Mouse (Mus musculus) E14TG2a.4 (cell line): ENCODE results near the gene Capn9.

ENCODE experiments used
- H3K27me3 ChIP-seq: 2 replicates; pipeline ENCODE4 v1.6.1; 2014; ENCODE audit warnings: low read length, control low read depth; ENCODE audit not compliant: insufficient read depth
- H3K36me3 ChIP-seq: 2 replicates; pipeline ENCODE4 v1.6.1; 2014; ENCODE audit warnings: low read length, control low read depth; ENCODE audit not compliant: insufficient read depth
- H3K4me1 ChIP-seq: replicated peaks from 2 replicates; pipeline ENCODE4 v1.6.1; 2014; ENCODE audit warnings: low read depth, low read length, control low read depth
- H3K4me3 ChIP-seq: replicated peaks from 2 replicates; pipeline ENCODE4 v1.5.1; 2014; ENCODE audit warnings: mild to moderate bottlenecking, low read length
- H3K9me3 ChIP-seq: 2 replicates; pipeline ENCODE4 v1.6.1; 2014; ENCODE audit warnings: low read length, control low read depth
- CTCF ChIP-seq: conservative IDR thresholded peaks from 2 replicates; pipeline ENCODE4 v1.5.1; 2014; ENCODE audit warnings: low read length
- NANOG ChIP-seq: IDR thresholded peaks from 2 replicates; pipeline ENCODE4 v1.6.1; 2014; ENCODE audit warnings: borderline replicate concordance, low read length, mixed read lengths
- POU5F1 ChIP-seq: IDR thresholded peaks from 2 replicates; pipeline ENCODE4 v1.6.1; 2014; ENCODE audit warnings: low read length, borderline replicate concordance

Gene Capn9

GRCm38 (mm10) chr8:124557476-124557875 is 18.4 kb upstream of the Capn9 start:
- H3K27me3 ChIP-seq, result peaks cover 1% of the 10 kb centered on the region

GRCm38 (mm10) chr8:124567126-124567525 is 8.8 kb upstream of the Capn9 start:
- Histone ChIP-seq H3K27me3 (peaks cover 26% of the 10 kb centered on the region), H3K4me3 (no peak overlapping the region), H3K9me3 (no peaks in the 10 kb centered on the region), H3K4me1 (no peaks in the 10 kb centered on the region), H3K36me3 (no peaks in the 10 kb centered on the region)
- TF ChIP-seq CTCF (no peak), POU5F1 (no peak), NANOG (no peak)

More at GRCm38 (mm10) chr8:124557476-124557875, 18.4 kb upstream of the Capn9 start:
- no peak overlapping the region for H3K4me3 ChIP-seq
- H3K36me3 ChIP-seq, result peaks cover 6% of the 10 kb centered on the region
- H3K9me3 ChIP-seq, result no peaks in the 10 kb centered on the region
- TF ChIP-seq POU5F1 (no peak), NANOG (no peak), CTCF (no peak)
- peaks cover 10% of the 10 kb centered on the region for H3K4me1 ChIP-seq

GRCm38 (mm10) chr8:124567584-124567983 is 8.3 kb upstream of the Capn9 start:
- TF ChIP-seq CTCF (no peak), NANOG (no peak)
- H3K36me3 ChIP-seq, result no peaks in the 10 kb centered on the region
- no peaks in the 10 kb centered on the region for H3K4me1 ChIP-seq
- peaks cover 23% of the 10 kb centered on the region for H3K27me3 ChIP-seq
- no peaks in the 10 kb centered on the region for H3K9me3 ChIP-seq
- no peak overlapping the region for H3K4me3 ChIP-seq

- no peak overlapping the region for H3K4me3 ChIP-seq
- H3K36me3 ChIP-seq, result no peaks in the 10 kb centered on the region
- TF ChIP-seq CTCF (no peak), NANOG (no peak), POU5F1 (no peak)
Measured at GRCm38 (mm10) chr8:124569100-124569499, 6.8 kb upstream of the Capn9 start.

GRCm38 (mm10) chr8:124569593-124569992 is 6.3 kb upstream of the Capn9 start, which contains the start of gene Agt:
Agt (minus strand) TSS chr8:124569706.
- H3K9me3 ChIP-seq, result no peaks in the 10 kb centered on the region
- no peaks in the 10 kb centered on the region for H3K36me3 ChIP-seq
- H3K27me3 ChIP-seq, result 0 out of 2 replicates have a peak, but pooled peaks cover 9% of the 10 kb centered on the region
- H3K4me1 ChIP-seq, result peaks cover 5% of the 10 kb centered on the region
- TF ChIP-seq CTCF, result no peak
- TF ChIP-seq POU5F1, result no peak
- no peak for TF ChIP-seq NANOG
- H3K4me3 ChIP-seq, result no peak within 1 kb of the TSS

More at GRCm38 (mm10) chr8:124569100-124569499, 6.8 kb upstream of the Capn9 start:
- H3K9me3 ChIP-seq, result no peaks in the 10 kb centered on the region
- peaks cover 5% of the 10 kb centered on the region for H3K4me1 ChIP-seq
- 0 out of 2 replicates have a peak, but pooled peaks cover 9% of the 10 kb centered on the region for H3K27me3 ChIP-seq

GRCm38 (mm10) chr8:124571732-124572429 is 4.0 kb upstream of the Capn9 start:
- no peak overlapping the region for H3K4me3 ChIP-seq
- TF ChIP-seq NANOG (no peak), POU5F1 (no peak), CTCF (no peak)
- H3K4me1 ChIP-seq, result peaks cover 5% of the 10 kb centered on the region
- H3K36me3 ChIP-seq, result no peaks in the 10 kb centered on the region
- peaks cover 3% of the 10 kb centered on the region; the same call in 1 of the 2 replicates for H3K9me3 ChIP-seq
- 0 out of 2 replicates have a peak, but pooled peaks cover 9% of the 10 kb centered on the region for H3K27me3 ChIP-seq

- Histone ChIP-seq H3K9me3 (peaks cover 8% of the 10 kb centered on the region), H3K4me3 (no peak overlapping the region), H3K27me3 (0 out of 2 replicates have a peak, but pooled peaks cover 9% of the 10 kb centered on the region), H3K4me1 (peaks cover 5% of the 10 kb centered on the region), H3K36me3 (no peaks in the 10 kb centered on the region)
- no peak for TF ChIP-seq POU5F1
Measured at GRCm38 (mm10) chr8:124572430-124572775, 3.5 kb upstream of the Capn9 start.

- Histone ChIP-seq H3K4me1 (peaks cover 5% of the 10 kb centered on the region), H3K27me3 (0 out of 2 replicates have a peak, but pooled peaks cover 9% of the 10 kb centered on the region), H3K9me3 (peaks cover 17% of the 10 kb centered on the region), H3K4me3 (no peak overlapping the region), H3K36me3 (no peaks in the 10 kb centered on the region)
- TF ChIP-seq NANOG (no peak), CTCF (peak; percentile 73), POU5F1 (no peak)
Measured at GRCm38 (mm10) chr8:124573552-124574340, 2.2 kb upstream of the Capn9 start.

GRCm38 (mm10) chr8:124576751-124577150 is 840 bp downstream of the Capn9 start:
- H3K9me3 ChIP-seq, result peaks cover 17% of the 10 kb centered on the region
- peaks cover 5% of the 10 kb centered on the region for H3K4me1 ChIP-seq

More at GRCm38 (mm10) chr8:124576751-124577150, 840 bp downstream of the Capn9 start:
- H3K27me3 ChIP-seq, result no peaks in the 10 kb centered on the region
- H3K36me3 ChIP-seq, result no peaks in the 10 kb centered on the region
- no peak for TF ChIP-seq CTCF
- no peak for TF ChIP-seq NANOG
- no peak for TF ChIP-seq POU5F1
- H3K4me3 ChIP-seq, result no peak overlapping the region
